Mouse (Mus musculus): ENCODE results near the gene Gm5142.
A peak's percentile ranks its signal among the peaks of the same experiment; 100 is the strongest.

Gene Gm5142

DNA sequence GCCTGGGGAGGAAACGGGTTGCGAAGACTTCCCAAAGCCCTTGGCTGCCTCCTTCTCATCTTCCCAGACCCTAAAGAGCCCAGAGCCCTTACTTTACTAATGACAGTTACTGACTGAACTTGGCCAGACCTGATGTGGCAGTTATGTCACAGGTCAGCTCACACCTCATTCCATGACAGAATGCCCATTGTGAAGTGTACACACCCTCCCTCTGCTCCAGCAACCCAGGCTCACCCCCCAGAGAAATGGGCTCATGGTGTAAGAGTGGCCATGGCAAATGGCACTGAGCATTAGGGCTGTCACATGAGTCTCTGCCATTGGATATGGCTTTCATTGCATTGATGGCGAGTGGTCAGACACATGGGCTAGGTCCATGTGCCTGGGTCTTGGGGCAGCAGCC, at the start of gene Gm5142:
Gene Gm5142, minus strand, starts transcription at position 101 of the 400 bp plus-strand sequence.
- no peak for DNase-seq (ENCODE audit: low read depth, low spot score)

GRCm38 (mm10) chr14:59226240-59226639, 47.7 kb upstream of the Gm5142 start:
- no peak for DNase-seq (ENCODE audit: low read depth, low spot score)

More for the DNA sequence above, at the start of gene Gm5142:
- Histone ChIP-seq H3K27me3 (ENCODE audit: control insufficient read depth, insufficient read depth, low read length, poor library complexity, severe bottlenecking) (no peaks in the 10 kb centered on the region), H3K36me3 (ENCODE audit: control insufficient read depth, insufficient read depth, low read length, poor library complexity, severe bottlenecking) (no peaks in the 10 kb centered on the region)

GRCm38 (mm10) chr14:59219241-59219640, 40.7 kb upstream of the Gm5142 start:
- H3K36me3 ChIP-seq (ENCODE audit: control insufficient read depth, insufficient read depth, low read length, poor library complexity, severe bottlenecking), result peaks cover 8% of the 10 kb centered on the region
- no peak for DNase-seq (ENCODE audit: low read depth, low spot score)
- no peaks in the 10 kb centered on the region for H3K27me3 ChIP-seq (ENCODE audit: control insufficient read depth, insufficient read depth, low read length, poor library complexity, severe bottlenecking)

More at GRCm38 (mm10) chr14:59226240-59226639, 47.7 kb upstream of the Gm5142 start:
- Histone ChIP-seq H3K27me3 (ENCODE audit: control insufficient read depth, insufficient read depth, low read length, poor library complexity, severe bottlenecking) (no peaks in the 10 kb centered on the region), H3K36me3 (ENCODE audit: control insufficient read depth, insufficient read depth, low read length, poor library complexity, severe bottlenecking) (peaks cover 18% of the 10 kb centered on the region)

GRCm38 (mm10) chr14:59209816-59210215, 31.3 kb upstream of the Gm5142 start:
- Histone ChIP-seq H3K36me3 (ENCODE audit: control insufficient read depth, insufficient read depth, low read length, poor library complexity, severe bottlenecking) (0 out of 2 replicates have a peak, but pooled peaks cover 4% of the 10 kb centered on the region), H3K27me3 (ENCODE audit: control insufficient read depth, insufficient read depth, low read length, poor library complexity, severe bottlenecking) (no peaks in the 10 kb centered on the region)
- no peak for DNase-seq (ENCODE audit: low read depth, low spot score)

GRCm38 (mm10) chr14:59209003-59209402, 30.5 kb upstream of the Gm5142 start:
- 0 out of 2 replicates have a peak, but pooled peaks cover 4% of the 10 kb centered on the region for H3K36me3 ChIP-seq (ENCODE audit: control insufficient read depth, insufficient read depth, low read length, poor library complexity, severe bottlenecking)
- no peak for DNase-seq (ENCODE audit: low read depth, low spot score)
- H3K27me3 ChIP-seq (ENCODE audit: control insufficient read depth, insufficient read depth, low read length, poor library complexity, severe bottlenecking), result no peaks in the 10 kb centered on the region

DNA sequence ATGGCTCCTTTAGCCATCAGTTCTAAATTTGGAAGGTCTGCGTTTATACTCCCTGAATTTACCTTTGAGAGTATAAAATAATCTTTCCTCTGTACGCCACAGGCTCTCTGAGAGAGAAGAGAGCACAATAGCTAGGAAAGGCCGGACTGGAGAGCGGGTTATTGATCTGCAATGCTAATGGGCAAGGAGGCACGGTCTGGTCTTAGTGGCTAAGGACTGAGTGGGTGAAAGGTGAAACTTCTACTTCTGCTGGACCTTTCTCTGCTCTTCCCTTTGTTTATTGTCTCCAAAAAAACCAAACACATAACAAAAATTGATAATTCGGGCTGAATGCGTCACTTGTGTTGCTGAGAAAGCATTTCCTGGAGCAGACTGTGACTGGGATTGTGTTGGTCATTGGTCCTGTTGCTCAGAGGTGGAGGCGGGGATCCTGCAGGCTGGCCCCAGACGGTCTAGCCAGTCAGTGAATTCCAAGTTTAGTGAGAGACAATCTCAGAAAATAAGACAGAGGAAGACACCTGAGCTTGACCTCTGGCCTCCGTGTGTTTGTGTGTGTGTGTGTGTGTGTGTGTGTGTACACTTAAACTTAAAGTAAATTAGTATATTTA, 27.5 kb upstream of the Gm5142 start:
- no peak for DNase-seq (ENCODE audit: low read depth, low spot score)
- Histone ChIP-seq H3K27me3 (ENCODE audit: control insufficient read depth, insufficient read depth, low read length, poor library complexity, severe bottlenecking) (no peaks in the 10 kb centered on the region), H3K36me3 (ENCODE audit: control insufficient read depth, insufficient read depth, low read length, poor library complexity, severe bottlenecking) (no peaks in the 10 kb centered on the region)

GRCm38 (mm10) chr14:59205461-59205860, 26.9 kb upstream of the Gm5142 start:
- no peaks in the 10 kb centered on the region for H3K27me3 ChIP-seq (ENCODE audit: control insufficient read depth, insufficient read depth, low read length, poor library complexity, severe bottlenecking)
- no peaks in the 10 kb centered on the region for H3K36me3 ChIP-seq (ENCODE audit: control insufficient read depth, insufficient read depth, low read length, poor library complexity, severe bottlenecking)
- no peak for DNase-seq (ENCODE audit: low read depth, low spot score)

DNA sequence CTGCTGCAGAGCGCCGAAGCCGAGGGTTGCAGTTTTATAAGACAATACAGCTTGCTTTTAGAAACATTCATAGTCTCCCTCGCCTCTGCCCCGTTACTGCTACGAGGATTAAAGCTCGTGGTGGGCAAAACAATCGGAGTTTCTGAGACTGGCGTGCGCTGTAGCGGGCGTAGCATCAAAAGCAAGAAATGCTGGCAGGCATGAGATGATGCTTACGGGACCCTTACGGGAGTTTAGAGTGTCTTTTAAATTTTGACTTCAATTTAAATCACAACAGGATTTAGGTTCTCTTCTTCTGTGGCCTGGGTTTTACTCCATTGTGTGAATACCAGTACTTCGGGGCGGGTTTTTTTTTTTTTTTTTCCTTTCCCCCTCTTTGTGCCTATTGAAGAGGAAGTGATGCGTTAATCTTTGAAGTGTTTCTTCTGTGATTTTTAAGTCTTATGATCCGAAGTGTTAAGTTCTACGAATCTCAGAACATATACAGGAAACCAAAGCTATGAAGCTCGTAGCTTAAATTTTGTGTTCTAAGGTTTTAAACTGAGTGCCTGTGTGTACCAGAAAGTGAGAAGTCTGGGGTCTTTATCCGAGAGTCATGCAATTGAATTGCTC, 23.2 kb upstream of the Gm5142 start:
- Histone ChIP-seq H3K27me3 (ENCODE audit: control insufficient read depth, insufficient read depth, low read length, poor library complexity, severe bottlenecking) (no peaks in the 10 kb centered on the region), H3K36me3 (ENCODE audit: control insufficient read depth, insufficient read depth, low read length, poor library complexity, severe bottlenecking) (no peaks in the 10 kb centered on the region)
- peak; percentile 47 for DNase-seq (ENCODE audit: low read depth, low spot score)

GRCm38 (mm10) chr14:59200711-59201603, 22.4 kb upstream of the Gm5142 start, which contains the start of gene Rcbtb1:
Gene Rcbtb1, plus strand, starts transcription at chr14:59201209.
- peak; percentile 93 for DNase-seq (ENCODE audit: low read depth, low spot score)
- Histone ChIP-seq H3K36me3 (ENCODE audit: control insufficient read depth, insufficient read depth, low read length, poor library complexity, severe bottlenecking) (no peaks in the 10 kb centered on the region), H3K27me3 (ENCODE audit: control insufficient read depth, insufficient read depth, low read length, poor library complexity, severe bottlenecking) (no peaks in the 10 kb centered on the region)

- H3K36me3 ChIP-seq (ENCODE audit: control insufficient read depth, insufficient read depth, low read length, poor library complexity, severe bottlenecking), result no peaks in the 10 kb centered on the region
- no peaks in the 10 kb centered on the region; the same call in 1 of the 2 replicates for H3K27me3 ChIP-seq (ENCODE audit: control insufficient read depth, insufficient read depth, low read length, poor library complexity, severe bottlenecking)
- DNase-seq (ENCODE audit: low read depth, low spot score), result no peak
Observed at GRCm38 (mm10) chr14:59186121-59186520, 7.6 kb upstream of the Gm5142 start.

GRCm38 (mm10) chr14:59185514-59185913, 7.0 kb upstream of the Gm5142 start:
- DNase-seq (ENCODE audit: low read depth, low spot score), result peak; percentile 20
- no peaks in the 10 kb centered on the region for H3K36me3 ChIP-seq (ENCODE audit: control insufficient read depth, insufficient read depth, low read length, poor library complexity, severe bottlenecking)
- H3K27me3 ChIP-seq (ENCODE audit: control insufficient read depth, insufficient read depth, low read length, poor library complexity, severe bottlenecking), result no peaks in the 10 kb centered on the region

DNA sequence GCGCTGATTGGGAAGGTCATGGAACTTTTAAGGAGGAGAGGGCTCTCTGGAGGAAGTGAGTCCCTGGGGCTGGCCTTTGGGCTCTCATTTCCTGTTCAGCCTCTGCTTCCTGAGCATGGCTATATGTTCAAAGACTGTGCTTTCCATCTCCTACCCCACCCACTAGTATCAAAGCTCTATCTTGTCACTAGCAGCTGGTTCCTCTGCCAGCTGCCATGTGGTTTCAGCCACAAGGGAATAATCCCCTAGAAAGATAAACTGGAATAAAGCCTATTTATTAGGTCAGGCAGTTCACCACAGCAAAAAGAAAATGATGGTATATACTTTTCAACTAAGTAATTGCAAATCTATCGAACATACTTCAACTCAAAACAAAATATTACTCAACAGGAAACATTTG, 4.2 kb upstream of the Gm5142 start:
- no peak for DNase-seq (ENCODE audit: low read depth, low spot score)

DNA sequence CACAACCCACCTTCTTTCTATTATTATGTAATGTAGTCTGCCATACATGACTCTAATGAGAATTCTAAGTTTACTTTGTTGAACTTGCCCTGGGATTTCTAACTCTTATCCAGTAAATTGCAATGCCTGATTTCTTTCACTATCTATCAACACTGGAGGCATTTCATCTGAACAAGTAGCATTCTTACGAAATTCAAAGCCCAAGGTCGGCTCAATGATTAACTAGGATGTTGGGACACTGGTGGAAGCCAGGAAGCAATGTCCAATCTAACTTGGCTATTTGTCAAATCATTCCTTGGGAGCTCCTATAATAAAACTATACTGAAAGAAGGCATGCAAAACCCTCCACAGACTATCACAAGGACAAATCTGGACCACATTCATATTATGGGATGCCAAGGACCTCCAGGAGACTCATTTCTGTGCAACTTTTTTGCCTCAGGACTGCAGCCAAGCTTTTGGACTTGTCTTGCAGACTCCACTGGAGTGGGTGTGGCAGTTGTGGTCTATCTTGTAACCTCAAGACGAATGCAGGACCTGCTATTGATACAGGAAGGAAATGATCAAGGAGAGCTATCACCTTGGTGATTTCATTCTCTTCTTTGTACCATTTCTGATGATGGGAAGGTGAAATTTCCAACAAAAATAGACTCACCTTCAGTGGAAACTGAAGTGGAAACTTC, 21.4 kb downstream of the Gm5142 start:
- no peaks in the 10 kb centered on the region for H3K27me3 ChIP-seq (ENCODE audit: control insufficient read depth, insufficient read depth, low read length, poor library complexity, severe bottlenecking)

More for the DNA sequence above, 4.2 kb upstream of the Gm5142 start:
- no peaks in the 10 kb centered on the region for H3K36me3 ChIP-seq (ENCODE audit: control insufficient read depth, insufficient read depth, low read length, poor library complexity, severe bottlenecking)
- H3K27me3 ChIP-seq (ENCODE audit: control insufficient read depth, insufficient read depth, low read length, poor library complexity, severe bottlenecking), result no peaks in the 10 kb centered on the region

DNA sequence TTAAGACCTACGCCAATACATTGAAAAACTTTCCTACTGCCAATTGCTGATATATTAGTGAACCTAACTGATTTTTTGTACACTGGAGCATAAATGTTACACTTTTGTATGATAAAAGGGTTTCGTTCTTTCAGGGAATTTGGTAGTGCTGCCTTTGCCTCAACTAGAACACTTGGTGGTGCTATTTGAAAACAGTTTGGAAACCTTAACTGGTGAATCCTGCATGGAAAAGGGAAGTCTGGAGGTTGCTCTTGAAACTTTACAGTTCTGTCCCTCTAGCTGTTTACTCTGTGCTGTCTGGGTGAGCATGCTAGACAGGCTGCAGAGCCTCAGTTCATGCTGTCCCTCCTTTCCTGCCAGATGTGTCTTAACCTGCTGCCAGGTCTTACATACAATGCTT, 23.0 kb downstream of the Gm5142 start:
- DNase-seq (ENCODE audit: low read depth, low spot score), result no peak
- no peaks in the 10 kb centered on the region for H3K36me3 ChIP-seq (ENCODE audit: control insufficient read depth, insufficient read depth, low read length, poor library complexity, severe bottlenecking)
- no peaks in the 10 kb centered on the region for H3K27me3 ChIP-seq (ENCODE audit: control insufficient read depth, insufficient read depth, low read length, poor library complexity, severe bottlenecking)

More for the DNA sequence above, 21.4 kb downstream of the Gm5142 start:
- H3K36me3 ChIP-seq (ENCODE audit: control insufficient read depth, insufficient read depth, low read length, poor library complexity, severe bottlenecking), result no peaks in the 10 kb centered on the region
- DNase-seq (ENCODE audit: low read depth, low spot score), result no peak
